Mouse (Mus musculus) c-Kit-positive CD71-positive TER-119-negative erythroid progenitor cells, embryonic 14.5 days (primary cell): ENCODE results near the gene Zscan25.
"Not testable (repeated sequence)": the region's sequence is repeated elsewhere in the genome, so short reads cannot be mapped to it uniquely, and the experiment has no call there.

Experiments used
- DNase-seq: peaks from one replicate; pipeline ENCODE4 v3.0.0-alpha.2; 2013; ENCODE audit warnings: low read depth

The Zscan25 gene

DNA sequence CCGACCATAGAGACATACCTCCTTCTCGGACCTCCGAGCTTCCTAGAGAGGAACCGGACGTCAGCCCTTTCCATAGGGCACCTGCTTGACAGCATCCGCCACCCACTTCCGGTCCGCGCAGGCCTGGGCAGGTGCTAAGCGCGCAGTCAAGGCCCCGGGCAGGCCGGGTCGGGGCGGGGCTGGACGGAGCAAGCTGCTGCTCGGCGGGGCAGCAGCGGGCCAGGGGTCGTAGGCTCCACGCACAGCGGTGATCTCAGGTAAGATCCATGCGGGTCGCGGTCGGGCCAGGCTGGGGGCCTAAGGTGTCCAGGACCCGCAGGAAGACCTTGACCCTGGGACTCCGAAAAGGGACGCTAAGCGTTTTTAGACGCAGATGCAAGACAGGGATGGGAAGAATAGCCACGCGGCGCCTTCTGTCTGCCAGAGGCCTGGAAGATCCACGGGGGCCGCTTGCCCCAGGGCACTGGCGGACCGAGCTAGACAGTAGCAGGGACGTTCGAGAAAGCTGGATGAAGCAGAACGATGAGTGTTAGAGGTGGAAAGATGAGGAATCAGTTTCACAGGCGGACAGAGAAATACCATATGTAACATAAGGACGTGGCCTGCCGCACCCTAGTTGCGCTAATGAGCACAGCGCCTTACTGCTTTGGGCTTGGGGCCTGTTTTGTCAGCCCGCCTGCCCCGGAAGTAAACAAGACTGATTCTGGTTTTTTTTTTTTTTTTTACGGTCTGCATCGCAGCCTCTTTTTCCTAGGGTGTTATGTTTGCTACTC is at the start of gene Zscan25:
TSS of gene Zscan25 (plus strand) at position 130 of the 773 bp plus-strand sequence.
- peak; percentile 87 for DNase-seq

- no peak for DNase-seq
Measured at GRCm38 (mm10) chr5:145230641-145231040, 49.7 kb upstream of the Zscan25 start.

- DNase-seq, result peak; percentile 92
Measured at GRCm38 (mm10) chr5:145231367-145231871, 48.9 kb upstream of the Zscan25 start, which contains the start of gene Zfp655. TSS of gene Zfp655 (plus strand) at chr5:145231715.

GRCm38 (mm10) chr5:145231893-145232411 is 48.3 kb upstream of the Zscan25 start:
- DNase-seq, result no peak

GRCm38 (mm10) chr5:145234636-145235035 is 45.7 kb upstream of the Zscan25 start:
- no peak for DNase-seq

- DNase-seq, result no peak
Measured at GRCm38 (mm10) chr5:145249520-145249919, 30.8 kb upstream of the Zscan25 start.

DNA sequence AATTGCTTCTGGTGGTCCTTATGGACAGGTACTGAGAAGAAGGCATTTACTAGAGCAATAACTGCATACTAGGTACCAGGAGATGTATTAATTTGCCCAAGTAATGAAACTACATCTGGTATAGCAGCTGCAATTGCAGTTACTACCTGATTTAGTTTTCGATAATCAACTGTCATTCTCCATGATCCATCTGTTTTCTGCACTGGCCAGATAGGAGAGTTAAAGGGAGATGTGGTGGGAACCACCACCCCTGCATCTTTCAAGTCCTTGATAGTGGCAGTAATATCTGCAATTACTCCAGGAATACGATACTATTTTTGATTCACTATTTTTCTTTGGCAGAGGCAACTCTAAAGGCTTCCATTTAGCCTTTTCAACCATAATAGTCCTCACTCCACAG is 6.7 kb upstream of the Zscan25 start:
- not testable (repeated sequence) for DNase-seq

DNA sequence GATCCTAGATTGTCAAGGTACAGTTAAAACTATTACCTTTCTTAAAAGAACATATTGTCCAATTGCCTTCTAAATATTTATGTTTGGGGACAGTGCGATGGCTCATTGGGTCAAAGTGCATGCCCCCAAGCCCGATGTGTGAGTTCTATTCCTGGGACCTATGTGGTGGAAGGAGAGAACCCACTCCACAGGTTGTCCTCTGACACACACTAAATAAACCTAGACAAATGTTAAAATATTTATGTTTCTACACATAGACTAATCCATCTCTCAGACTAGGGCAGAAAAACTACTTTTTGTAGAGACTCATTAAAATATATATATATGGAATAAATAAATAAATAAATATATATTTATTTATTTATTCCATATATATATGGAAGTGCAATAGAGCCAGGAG is 352 bp upstream of the Zscan25 start:
- no peak for DNase-seq

DNA sequence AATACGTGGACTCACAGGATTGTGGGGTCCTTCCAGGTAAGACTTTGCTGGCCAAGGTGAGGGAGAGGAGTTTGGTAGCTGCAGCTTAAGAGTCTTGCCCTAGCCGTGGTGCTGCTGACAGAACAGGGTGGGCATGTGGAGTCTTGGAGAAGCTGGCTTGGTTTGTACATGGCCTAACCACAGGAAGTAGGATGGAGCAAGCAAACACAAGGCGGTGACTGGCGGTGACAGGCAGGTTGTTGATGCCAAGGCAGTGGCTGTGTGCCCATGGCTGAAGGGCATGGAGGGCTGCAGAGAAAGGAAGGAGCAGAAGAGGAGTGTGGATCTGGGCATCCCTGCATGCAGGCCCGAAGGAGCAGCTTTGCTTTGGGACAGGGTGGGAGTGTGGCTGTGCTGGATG is 8.1 kb downstream of the Zscan25 start:
- DNase-seq, result no peak

- no peak for DNase-seq
Measured at GRCm38 (mm10) chr5:145290697-145291096, 10.4 kb downstream of the Zscan25 start.

DNA sequence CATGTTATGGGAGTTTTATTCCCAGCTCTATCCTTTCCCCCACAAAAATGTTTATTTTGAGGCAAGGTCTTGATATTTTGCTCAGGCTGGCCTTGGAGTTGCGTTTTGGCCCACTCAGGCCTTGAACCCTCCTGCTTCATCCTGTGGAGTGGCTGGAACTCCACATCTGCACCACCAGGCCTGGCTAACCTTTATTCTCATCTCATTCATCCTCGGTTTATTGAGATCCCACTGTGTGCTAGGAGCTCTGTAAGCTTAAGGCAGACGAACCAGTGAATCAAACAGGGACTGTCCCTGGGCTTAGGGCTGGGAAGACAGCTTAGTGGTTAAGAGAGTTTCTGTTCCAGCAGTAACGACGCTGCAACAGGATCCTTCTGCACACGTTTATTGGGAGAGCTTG is 12.1 kb downstream of the Zscan25 start:
- no peak for DNase-seq

GRCm38 (mm10) chr5:145300469-145300868 is 20.2 kb downstream of the Zscan25 start:
- DNase-seq, result no peak

- not testable (repeated sequence) for DNase-seq
Measured at GRCm38 (mm10) chr5:145301796-145302195, 21.5 kb downstream of the Zscan25 start.

DNA sequence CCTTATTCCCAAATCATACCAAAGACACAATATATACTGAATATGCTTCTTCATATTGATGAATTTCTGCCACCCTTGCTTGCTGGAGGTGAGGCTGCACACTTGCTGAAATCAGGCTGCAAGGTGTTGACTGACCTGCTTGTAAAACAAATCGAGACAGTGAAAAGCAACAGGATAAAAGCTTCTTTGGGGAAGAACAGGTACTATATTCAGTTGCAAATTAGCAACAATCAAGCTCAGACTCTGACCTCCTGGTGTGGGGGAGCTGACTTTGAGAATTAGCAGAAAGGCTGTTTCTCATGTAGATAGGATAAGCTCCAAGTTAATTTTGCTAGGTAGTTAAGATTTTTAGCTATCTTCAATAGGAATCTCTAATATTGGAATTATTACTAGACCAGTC is 22.1 kb downstream of the Zscan25 start:
- no peak for DNase-seq

- not testable (repeated sequence) for DNase-seq
Measured at GRCm38 (mm10) chr5:145306953-145307352, 26.7 kb downstream of the Zscan25 start.

DNA sequence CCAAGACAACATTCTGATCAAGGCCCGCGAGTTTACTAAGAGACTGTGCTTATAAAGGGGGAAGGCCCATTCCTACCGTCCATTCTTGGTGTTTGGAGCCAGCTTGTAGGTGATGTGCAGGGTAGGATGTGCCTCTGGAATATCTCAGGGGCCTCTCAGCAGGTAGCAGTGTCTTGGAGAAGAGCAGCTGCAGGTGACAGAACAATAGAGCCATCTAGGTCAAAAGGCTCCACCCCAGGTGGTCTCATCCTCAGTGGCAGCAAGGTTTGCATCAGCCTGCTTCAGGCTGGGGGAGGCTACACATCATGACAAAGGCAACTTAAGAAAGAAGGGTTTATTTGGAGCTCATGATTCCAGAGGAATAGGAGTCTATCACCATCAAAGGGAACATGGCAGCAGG is 27.5 kb downstream of the Zscan25 start:
- DNase-seq, result not testable (repeated sequence)

- DNase-seq, result no peak
Measured at GRCm38 (mm10) chr5:145313845-145314244, 33.5 kb downstream of the Zscan25 start.

GRCm38 (mm10) chr5:145317141-145317540 is 36.8 kb downstream of the Zscan25 start:
- no peak for DNase-seq

- not testable (repeated sequence) for DNase-seq
Measured at GRCm38 (mm10) chr5:145338756-145339155, 58.5 kb downstream of the Zscan25 start.
